Mouse (Mus musculus): Measurements from ENCODE around the gene Nfkbiz. TPM values are rescaled to one million over a fixed set of nuclear protein-coding genes. Genes with fewer than 3 reads are reported as not detected.
"Not testable (repeated sequence)": the region's sequence is repeated elsewhere in the genome, so short reads cannot be mapped to it uniquely, and the experiment has no call there.

Gene Nfkbiz
- polyA plus RNA-seq, 1 experiment, result 60.3 TPM

DNA sequence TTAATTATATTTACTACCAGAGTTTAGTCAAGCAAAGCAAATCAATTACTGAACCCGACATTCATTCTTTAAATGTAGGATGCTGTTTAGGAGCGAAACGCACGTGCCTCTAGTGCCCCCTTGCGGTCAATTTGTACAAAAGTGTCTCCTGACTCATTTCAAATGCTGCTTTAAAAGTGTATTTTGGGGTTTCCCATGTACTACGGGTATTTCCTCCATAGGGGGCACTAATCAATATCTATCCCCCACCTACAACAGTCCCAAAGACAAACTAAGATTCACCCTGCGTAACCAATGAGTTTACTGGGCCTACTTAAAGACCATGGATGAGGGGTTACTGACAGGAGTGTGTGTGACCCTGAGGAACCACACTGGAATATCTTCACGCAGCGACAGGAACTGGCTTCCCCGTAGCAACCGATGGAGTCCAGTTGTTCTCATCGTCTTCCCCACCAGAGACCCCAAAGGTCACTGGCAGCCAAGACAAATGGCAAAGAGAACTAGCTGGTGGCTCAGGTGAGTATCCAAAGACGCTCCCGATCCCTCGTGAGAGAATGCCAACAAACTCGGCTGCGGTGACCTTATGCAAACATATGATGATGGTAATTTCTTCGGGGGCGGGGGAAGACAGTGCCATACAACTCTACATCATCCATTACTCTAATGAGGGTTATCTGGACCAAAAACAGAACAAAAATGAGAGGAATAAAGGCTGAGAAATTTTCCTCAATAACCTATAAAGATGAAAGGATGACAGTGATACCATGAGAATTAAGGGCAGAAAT lies 14.4 kb upstream of the Nfkbiz start:
- H3K4me3 ChIP-seq (ENCODE audit: insufficient read depth, low read length), result no peak overlapping the region
- TF ChIP-seq CTCF (IDR thresholded peaks at IDR 0.05; ENCODE audit: low read depth, low read length) (no peak), POLR2A (IDR thresholded peaks at IDR 0.05; ENCODE audit: borderline replicate concordance, low read depth, low read length) (no peak)

DNA sequence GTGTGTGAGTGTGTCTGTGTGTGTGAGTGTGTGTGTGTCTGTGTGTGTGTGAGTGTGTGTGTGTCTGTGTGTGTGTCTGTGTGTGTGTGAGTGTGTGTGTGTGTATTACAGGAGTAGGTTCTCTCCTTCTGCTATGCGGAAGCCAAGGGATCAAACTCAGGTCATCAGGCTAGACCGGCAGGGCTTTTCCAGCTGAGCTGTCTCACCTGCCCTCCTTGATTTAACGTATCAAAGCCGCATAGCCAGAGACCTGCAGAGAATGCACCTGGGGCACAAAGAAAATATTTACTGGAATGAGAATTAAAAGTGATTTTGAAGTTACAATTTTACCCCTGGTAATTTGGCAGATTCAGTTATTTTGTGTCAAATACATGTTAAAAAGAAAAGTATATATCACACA lies 13.8 kb upstream of the Nfkbiz start:
- no peak for TF ChIP-seq CTCF (IDR thresholded peaks at IDR 0.05; ENCODE audit: low read depth, low read length)
- no peak for TF ChIP-seq POLR2A (IDR thresholded peaks at IDR 0.05; ENCODE audit: borderline replicate concordance, low read depth, low read length)

More for the DNA sequence above, 14.4 kb upstream of the Nfkbiz start:
- H3K27ac ChIP-seq (ENCODE audit: insufficient read depth, low read depth, low read length), result no peak overlapping the region
- H3K4me1 ChIP-seq (ENCODE audit: control insufficient read depth, insufficient read depth, low read length), result peaks cover 6% of the 10 kb centered on the region

DNA sequence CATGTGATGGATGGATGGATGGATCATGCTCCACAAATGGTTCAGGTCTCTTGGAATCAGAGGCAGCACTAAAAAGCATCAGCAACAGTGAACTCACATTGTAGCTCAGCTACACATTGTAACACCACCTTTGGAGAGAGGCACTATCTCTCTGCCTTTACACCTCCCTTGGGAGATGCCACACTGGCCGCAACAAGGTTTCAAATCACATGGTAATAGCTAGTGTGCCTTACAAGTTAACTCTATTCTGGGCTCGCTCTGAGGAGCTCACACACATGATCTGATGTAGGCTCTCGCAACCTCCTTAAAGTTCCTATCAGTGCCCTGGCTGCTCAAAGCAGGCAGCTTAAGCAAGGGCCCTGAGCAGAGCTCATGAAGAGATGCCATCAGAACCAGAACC lies 11.8 kb upstream of the Nfkbiz start:
- Histone ChIP-seq H3K27ac (ENCODE audit: insufficient read depth, low read depth, low read length) (no peak overlapping the region), H3K4me1 (ENCODE audit: control insufficient read depth, insufficient read depth, low read length) (peaks cover 10% of the 10 kb centered on the region), H3K4me3 (ENCODE audit: insufficient read depth, low read length) (no peak overlapping the region)
- no peak for TF ChIP-seq CTCF (IDR thresholded peaks at IDR 0.05; ENCODE audit: low read depth, low read length)
- TF ChIP-seq POLR2A (IDR thresholded peaks at IDR 0.05; ENCODE audit: borderline replicate concordance, low read depth, low read length), result no peak

More for the DNA sequence above, 13.8 kb upstream of the Nfkbiz start:
- Histone ChIP-seq H3K4me3 (ENCODE audit: insufficient read depth, low read length) (no peak overlapping the region), H3K4me1 (ENCODE audit: control insufficient read depth, insufficient read depth, low read length) (peaks cover 10% of the 10 kb centered on the region), H3K27ac (ENCODE audit: insufficient read depth, low read depth, low read length) (no peak overlapping the region)

DNA sequence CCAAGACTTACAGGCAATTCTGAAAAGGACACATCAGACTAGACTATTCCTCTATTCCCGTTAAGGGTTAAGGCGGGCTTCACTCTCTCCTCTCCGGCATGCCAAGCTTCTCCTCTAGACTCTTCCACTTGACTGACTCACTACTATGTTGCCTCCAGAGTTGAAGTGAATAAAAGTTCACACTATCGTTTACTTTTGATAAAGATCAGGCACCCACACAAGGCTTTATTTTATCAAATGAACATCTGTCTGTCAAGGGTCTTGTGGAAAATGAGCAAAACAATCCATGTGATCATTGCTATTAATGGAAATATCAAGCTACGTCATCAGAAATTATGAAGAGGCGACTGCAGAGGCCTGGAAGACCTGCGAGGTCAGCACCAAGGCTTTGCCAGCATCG lies 9.0 kb upstream of the Nfkbiz start:
- H3K4me1 ChIP-seq (ENCODE audit: control insufficient read depth, insufficient read depth, low read length), result peaks cover 10% of the 10 kb centered on the region
- TF ChIP-seq CTCF (IDR thresholded peaks at IDR 0.05; ENCODE audit: low read depth, low read length) (no peak), POLR2A (IDR thresholded peaks at IDR 0.05; ENCODE audit: borderline replicate concordance, low read depth, low read length) (no peak)
- no peak overlapping the region for H3K27ac ChIP-seq (ENCODE audit: insufficient read depth, low read depth, low read length)
- no peak overlapping the region for H3K4me3 ChIP-seq (ENCODE audit: insufficient read depth, low read length)

DNA sequence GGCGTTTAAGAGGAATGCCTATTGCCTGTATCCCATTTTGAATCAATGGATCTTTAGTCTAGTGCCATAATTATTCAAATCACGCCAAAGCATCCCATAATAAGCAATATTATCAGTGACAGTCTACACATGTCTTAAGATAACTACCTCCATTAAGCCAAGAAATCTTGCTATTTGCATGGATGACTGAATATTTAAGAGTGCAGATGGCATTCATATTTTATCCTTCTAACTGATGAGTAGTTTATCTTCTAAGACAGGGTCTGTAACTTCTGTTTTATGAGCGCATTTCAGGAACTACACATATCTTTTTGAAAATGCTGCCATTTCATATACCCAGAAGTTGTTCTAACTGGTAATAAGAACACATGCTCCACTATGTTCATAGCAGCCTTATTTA lies 6.1 kb upstream of the Nfkbiz start:
- H3K4me3 ChIP-seq (ENCODE audit: insufficient read depth, low read length), result no peak overlapping the region
- H3K27ac ChIP-seq (ENCODE audit: insufficient read depth, low read depth, low read length), result no peak overlapping the region
- peaks cover 8% of the 10 kb centered on the region for H3K4me1 ChIP-seq (ENCODE audit: control insufficient read depth, insufficient read depth, low read length)
- TF ChIP-seq CTCF (IDR thresholded peaks at IDR 0.05; ENCODE audit: low read depth, low read length), result no peak
- no peak for TF ChIP-seq POLR2A (IDR thresholded peaks at IDR 0.05; ENCODE audit: borderline replicate concordance, low read depth, low read length)

DNA sequence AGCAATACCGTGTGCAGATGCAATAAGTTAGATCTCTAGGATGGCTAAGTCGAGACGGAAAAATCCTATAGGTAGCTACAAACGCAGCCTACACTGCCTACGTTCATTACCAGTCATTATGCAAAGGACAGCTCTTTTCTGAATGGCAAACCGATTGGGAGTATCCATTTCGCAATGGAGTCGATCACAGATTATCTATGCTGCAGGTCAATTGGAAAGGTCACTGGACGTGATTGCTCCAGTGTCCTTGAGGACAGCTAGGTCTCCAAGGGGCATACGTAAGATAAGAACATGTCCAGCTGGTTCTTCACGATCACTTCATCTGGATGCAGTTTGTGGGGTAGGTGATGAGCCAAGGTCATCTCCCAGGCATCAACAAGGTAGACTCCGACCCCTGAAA lies 5.2 kb upstream of the Nfkbiz start:
- H3K4me1 ChIP-seq (ENCODE audit: control insufficient read depth, insufficient read depth, low read length), result peaks cover 4% of the 10 kb centered on the region; the same call in 1 of the 2 replicates
- TF ChIP-seq CTCF (IDR thresholded peaks at IDR 0.05; ENCODE audit: low read depth, low read length) (no peak), POLR2A (IDR thresholded peaks at IDR 0.05; ENCODE audit: borderline replicate concordance, low read depth, low read length) (no peak)
- H3K27ac ChIP-seq (ENCODE audit: insufficient read depth, low read depth, low read length), result no peak overlapping the region
- H3K4me3 ChIP-seq (ENCODE audit: insufficient read depth, low read length), result no peak overlapping the region

DNA sequence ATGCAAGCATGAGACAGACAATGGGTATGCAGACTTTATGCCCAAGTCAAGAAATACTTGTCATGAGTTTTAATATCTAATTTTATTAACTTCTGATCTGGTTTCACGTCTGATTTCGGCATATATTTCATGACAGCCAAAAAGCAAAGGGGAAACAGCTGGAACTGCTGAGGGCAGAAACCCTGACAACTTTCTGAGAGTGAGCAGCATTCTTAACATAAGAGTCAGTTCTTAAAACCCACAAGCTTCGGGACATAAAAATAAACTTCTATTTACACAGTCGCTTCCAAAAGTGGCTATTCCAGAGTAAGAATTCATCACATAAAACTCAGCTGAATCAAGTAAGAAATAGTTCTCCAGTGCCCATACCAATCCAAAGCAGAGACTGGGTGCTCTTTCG lies 4.4 kb upstream of the Nfkbiz start:
- H3K4me3 ChIP-seq (ENCODE audit: insufficient read depth, low read length), result no peak overlapping the region
- H3K4me1 ChIP-seq (ENCODE audit: control insufficient read depth, insufficient read depth, low read length), result peaks cover 4% of the 10 kb centered on the region; the same call in 1 of the 2 replicates
- H3K27ac ChIP-seq (ENCODE audit: insufficient read depth, low read depth, low read length), result no peak overlapping the region
- TF ChIP-seq CTCF (IDR thresholded peaks at IDR 0.05; ENCODE audit: low read depth, low read length), result no peak
- TF ChIP-seq POLR2A (IDR thresholded peaks at IDR 0.05; ENCODE audit: borderline replicate concordance, low read depth, low read length), result no peak

DNA sequence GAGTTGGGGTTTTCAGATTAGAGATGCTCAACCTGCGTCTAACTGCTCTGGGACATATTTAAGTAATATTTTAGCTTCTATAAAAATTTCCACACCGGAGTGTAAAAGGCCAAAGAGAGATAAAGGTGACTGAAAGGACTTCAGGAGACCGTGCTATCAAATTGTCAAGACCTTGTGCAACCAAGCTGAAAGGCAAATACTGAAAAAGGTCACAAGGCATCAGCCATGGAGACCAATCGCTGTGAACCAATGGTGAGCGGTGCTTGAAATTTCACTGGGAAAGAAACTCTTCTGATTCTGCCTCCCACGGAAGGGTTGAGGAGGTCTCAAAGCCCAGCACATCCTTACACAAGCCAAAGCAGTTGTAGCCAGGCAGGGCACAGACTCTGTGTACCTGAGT lies 2.8 kb upstream of the Nfkbiz start:
- Histone ChIP-seq H3K4me1 (ENCODE audit: control insufficient read depth, insufficient read depth, low read length) (peaks cover 5% of the 10 kb centered on the region), H3K4me3 (ENCODE audit: insufficient read depth, low read length) (no peak overlapping the region), H3K27ac (ENCODE audit: insufficient read depth, low read depth, low read length) (no peak overlapping the region)
- TF ChIP-seq CTCF (IDR thresholded peaks at IDR 0.05; ENCODE audit: low read depth, low read length) (no peak), POLR2A (IDR thresholded peaks at IDR 0.05; ENCODE audit: borderline replicate concordance, low read depth, low read length) (no peak)

DNA sequence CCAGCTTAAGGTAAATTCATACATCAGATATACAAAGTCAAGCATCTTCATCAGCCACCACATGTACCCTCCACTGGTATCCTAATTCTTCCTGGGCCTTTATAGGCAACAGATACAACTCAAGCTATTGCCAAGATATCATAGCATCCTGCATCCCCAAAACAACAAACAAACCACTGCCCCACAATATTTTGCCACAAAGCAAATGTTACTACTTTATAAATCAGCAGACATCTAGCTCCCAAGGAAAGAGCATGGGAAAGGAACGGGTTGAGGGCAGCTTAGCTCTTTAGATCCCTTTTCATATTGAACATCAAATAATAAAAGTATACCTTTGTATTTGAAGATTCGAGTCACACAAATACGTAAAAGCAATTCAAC lies 580 bp downstream of the Nfkbiz start:
- peaks cover 13% of the 10 kb centered on the region for H3K4me1 ChIP-seq (ENCODE audit: control insufficient read depth, insufficient read depth, low read length)
- peak overlapping the region; percentile 82 for H3K27ac ChIP-seq (ENCODE audit: insufficient read depth, low read depth, low read length)
- H3K4me3 ChIP-seq (ENCODE audit: insufficient read depth, low read length), result peak overlapping the region; percentile 64
- no peak for TF ChIP-seq CTCF (IDR thresholded peaks at IDR 0.05; ENCODE audit: low read depth, low read length)

DNA sequence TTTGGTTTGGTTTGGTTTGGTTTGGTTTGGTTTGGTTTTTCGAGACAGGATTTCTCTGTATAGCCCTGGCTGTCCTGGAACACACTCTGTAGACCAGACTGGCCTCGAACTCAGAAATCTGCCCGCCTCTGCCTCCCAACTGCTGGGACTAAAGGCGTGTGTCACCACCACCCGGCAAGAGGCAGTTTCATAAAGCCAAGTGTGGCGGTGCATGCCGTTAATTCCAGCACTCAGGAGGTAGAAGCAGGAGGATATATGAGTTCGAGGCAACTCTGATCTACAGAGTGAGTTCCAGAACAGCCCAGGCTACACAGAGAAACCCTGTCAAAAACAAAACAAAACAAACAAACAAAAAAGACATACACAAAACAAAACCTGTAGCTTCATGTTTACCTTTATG lies 1.0 kb downstream of the Nfkbiz start:
- not testable (repeated sequence) for H3K27ac ChIP-seq (ENCODE audit: insufficient read depth, low read depth, low read length)
- Histone ChIP-seq H3K4me3 (ENCODE audit: insufficient read depth, low read length) (peak overlapping the region; percentile 20; the same call in 1 of the 2 replicates), H3K4me1 (ENCODE audit: control insufficient read depth, insufficient read depth, low read length) (peaks cover 13% of the 10 kb centered on the region)
